Mouse (Mus musculus) mouse trophoblast stem cell (cell line): ENCODE data around the gene Kdm6b.

Experiments
- in situ Hi-C, 2 experiments: fragments of 300-500 bp; cut with MseI, MboI; formaldehyde crosslinking; loops; 2 replicates in 1 of 2; 3 replicates in 1 of 2; pipeline ENCODE4 v1.15.1; 2025

The Kdm6b gene

GRCm38 (mm10) chr11:69366855-69367615 lies 46.4 kb downstream of the Kdm6b start:
- in situ Hi-C loops = no loop called here

DNA sequence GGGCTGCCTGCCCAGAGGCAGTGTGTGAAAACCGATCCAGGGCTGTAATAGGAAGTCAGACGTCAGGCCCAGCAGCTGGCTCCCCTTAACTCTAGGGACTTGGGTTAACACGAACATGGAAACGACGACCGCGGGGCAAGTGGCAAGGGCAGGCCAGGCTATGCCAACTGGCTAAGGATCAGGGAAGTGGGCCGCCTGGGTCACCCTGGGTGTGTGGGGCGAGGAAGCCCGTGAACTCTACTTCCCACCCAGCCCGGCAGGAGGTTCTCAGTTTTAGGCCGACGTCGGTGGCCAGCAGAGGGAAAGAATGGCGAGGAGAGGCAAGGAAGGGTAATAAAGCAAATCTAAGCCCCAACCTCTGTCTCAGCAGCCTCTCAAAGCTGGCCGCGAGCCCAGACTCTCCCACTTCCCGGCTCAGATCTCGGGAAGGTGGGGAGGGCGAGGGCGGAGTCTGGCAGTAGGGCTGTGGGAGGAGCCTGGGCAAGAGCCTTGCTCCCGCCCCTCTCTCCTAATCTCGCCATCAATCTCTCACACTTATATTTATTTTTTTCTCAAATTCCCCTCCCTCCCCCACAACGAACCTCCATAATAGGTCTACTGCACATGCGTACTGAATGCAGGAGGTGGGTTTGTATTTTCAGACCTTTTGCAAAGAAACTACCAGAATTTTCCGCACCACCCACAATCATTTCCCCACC lies 47.2 kb downstream of the Kdm6b start:
- in situ Hi-C loops = no loop called here

GRCm38 (mm10) chr11:69365722-69366121 lies 47.8 kb downstream of the Kdm6b start:
- in situ Hi-C loops = no loop called here

GRCm38 (mm10) chr11:69364910-69365309 lies 48.6 kb downstream of the Kdm6b start:
- in situ Hi-C loops = no loop called here

DNA sequence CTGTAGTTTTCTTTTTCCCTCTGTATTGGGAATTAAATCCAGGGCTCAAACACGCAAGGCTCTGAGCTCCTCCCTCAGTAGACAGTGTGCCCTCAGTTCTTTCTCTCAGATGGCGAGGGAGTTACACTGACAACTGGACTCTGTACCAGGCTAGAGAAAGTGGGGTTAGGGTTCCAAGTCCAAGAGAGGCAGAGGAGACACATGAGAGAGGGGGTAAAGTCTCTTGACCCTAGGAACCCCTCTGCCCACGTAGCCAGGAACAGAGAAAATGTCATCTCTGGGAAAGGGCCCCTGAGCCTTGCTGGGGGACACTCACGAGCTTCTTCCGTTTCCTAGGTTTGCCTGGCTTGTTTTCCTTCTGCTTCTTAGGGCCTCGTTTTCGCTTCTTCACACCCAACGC lies 49.1 kb downstream of the Kdm6b start:
- in situ Hi-C loops = no loop called here

GRCm38 (mm10) chr11:69362479-69362878 lies 51.0 kb downstream of the Kdm6b start:
- in situ Hi-C loops = no loop called here

GRCm38 (mm10) chr11:69362021-69362420 lies 51.5 kb downstream of the Kdm6b start:
- in situ Hi-C loops = no loop called here

- in situ Hi-C loops = no loop called here
Measured at GRCm38 (mm10) chr11:69357690-69358089, 55.8 kb downstream of the Kdm6b start.

- in situ Hi-C loops = no loop called here
Measured at GRCm38 (mm10) chr11:69356544-69356943, 56.9 kb downstream of the Kdm6b start.
